Mouse (Mus musculus): ENCODE results near the gene Mier1. TPM values are rescaled to one million over a fixed set of nuclear protein-coding genes. Genes with fewer than 3 reads are reported as not detected.
"Not testable (repeated sequence)": the region's sequence is repeated elsewhere in the genome, so short reads cannot be mapped to it uniquely, and the experiment has no call there.

The Mier1 gene
- polyA plus RNA-seq, 1 experiment: 14.3 TPM

DNA sequence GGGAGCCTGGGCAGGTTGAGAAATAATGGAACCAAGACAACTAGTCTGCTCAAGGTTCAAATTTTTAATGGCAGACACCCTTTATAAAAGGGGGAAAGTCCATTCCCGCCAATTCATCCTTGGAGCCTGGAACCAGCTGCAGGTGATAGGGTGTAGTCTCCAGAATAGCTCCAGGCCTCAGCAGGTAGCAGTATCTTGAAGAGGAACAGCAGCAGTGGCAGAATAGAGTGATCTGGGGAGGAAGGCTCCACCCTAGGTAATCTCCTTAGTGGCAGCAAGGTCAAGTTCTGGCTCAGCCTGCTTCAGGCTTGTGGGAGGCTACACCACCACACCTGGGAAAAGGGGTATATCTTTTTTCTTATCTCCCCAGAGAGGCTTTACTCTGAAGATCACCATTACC lies 52.0 kb downstream of the Mier1 start:
- not testable (repeated sequence) for DNase-seq (ENCODE audit: low read depth)

DNA sequence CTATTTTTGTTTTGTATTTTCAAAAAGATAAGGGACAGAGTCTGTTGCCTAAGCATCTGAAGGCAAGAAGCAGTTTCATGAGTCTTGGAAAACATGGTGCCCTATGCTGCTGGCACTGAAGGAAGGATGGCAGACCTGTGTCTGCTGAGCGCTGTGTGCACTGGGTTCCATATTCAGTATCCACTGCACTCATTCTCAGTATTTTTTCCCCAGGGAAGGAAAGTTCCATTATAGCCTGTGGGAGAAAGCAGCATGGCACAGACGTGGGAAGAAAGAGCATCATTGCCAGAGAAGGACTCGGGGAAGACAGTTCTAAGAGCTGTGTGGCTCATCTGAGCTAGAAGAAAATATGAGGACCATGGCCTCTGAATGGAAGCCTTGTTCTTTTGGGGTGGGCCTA lies 57.1 kb downstream of the Mier1 start:
- no peak for DNase-seq (ENCODE audit: low read depth)

DNA sequence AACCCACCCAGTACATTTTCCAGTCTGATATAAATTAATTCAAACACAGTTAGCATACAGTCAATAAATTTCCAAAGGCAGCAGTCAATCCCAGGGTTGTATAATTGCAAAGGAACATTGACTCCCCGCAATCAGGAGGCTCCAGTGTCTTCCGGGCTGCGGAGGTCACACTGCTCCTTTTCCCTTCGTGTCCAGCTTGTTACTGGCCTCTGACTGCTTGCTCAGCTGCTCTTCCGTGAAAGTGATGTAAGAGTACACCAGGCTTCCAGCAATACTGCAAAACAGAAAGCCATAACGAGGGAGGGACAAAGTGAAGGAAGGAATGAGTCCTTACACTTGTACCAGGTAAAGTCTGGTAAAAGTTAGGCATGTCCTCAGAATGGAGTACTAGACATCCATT lies 59.3 kb downstream of the Mier1 start:
- DNase-seq (ENCODE audit: low read depth): no peak

DNA sequence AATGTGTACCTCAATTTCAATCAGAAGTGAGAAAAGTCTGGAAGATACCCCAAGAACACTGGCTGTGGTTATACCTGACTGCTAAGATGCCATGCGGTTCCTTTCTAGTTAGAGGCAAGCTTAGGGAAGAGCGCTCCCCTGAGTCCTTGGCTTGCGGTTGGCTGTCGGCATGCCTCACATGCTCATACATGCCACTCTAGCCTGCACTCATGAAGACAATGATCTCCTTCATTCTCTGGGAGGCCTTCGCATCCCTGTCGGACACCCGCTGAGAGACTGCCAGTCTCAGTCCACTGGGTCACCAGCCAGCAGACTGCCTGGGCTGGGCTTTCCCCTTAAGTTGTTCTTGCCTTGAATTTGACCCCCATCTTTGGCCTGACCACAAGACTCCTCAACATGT lies 59.8 kb downstream of the Mier1 start:
- peak; percentile 13 for DNase-seq (ENCODE audit: low read depth)

DNA sequence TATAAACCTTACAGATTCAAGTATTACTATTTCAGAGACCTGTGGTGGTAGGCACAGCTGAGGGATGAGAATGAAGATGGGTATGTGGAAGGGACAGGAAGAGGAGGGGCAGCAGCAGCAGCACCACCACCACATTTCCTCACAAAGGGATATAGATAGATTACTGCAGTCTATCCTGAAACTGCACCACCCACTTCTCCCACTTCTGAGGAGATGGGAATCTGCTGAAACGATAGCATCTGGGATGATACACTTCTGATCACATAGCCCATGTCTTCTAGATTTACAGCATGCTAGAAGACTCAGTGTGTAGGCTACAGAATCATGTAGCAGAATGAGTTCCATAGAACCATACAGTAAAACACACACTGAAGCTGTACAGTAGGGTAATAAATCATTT lies 63.5 kb downstream of the Mier1 start:
- DNase-seq (ENCODE audit: low read depth): no peak

DNA sequence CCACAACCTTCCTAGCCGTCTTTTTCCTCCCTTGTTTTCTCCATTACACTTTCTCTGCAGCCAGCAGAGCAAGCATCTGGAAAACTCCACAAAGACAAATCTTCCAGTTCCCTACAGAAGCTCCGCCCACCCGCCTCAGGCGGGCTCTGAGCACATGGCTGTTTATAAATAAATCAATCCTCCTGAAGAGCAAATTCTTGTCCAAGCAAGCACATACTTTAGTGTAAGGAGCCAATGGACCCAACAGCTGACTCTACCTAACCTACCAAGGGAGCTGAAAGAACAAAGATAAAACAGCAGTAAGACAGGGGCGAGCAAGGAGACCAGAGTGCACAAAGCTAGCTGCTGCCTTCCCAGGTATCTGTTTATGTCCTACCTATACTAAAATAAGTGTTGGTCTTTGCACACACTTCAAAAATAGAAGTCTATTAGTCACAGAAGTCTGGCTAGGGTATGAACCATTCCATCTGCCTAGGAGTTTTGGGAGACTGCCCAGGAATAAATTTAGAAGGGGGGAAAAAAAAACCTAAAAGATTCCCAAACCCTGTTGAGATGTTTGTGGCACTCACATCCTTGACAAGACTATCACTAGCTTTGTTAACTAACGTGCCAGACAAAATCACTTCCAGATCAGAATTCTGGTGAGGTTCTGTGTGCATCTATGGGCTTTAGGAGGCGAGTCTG lies 64.6 kb downstream of the Mier1 start:
- DNase-seq (ENCODE audit: low read depth): no peak

DNA sequence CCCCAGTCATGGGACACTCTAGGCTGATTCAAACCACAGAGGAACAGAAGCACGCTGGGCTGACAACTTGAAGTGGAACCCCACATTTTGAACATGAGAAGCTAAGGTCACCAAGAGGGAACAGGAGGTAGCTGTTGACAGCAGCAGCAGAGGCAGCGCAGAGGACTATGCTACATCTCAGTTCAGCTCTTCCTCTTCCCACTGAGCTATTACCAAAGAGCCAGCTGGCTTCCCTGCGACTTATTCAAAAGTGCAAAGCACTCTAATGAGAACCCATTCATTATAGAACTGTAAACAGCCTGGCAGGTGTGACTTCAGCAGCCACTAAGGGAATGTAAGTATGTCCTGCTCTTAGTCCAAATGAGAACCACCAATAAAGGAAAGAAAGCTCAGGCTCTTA lies 65.4 kb downstream of the Mier1 start:
- DNase-seq (ENCODE audit: low read depth): no peak

DNA sequence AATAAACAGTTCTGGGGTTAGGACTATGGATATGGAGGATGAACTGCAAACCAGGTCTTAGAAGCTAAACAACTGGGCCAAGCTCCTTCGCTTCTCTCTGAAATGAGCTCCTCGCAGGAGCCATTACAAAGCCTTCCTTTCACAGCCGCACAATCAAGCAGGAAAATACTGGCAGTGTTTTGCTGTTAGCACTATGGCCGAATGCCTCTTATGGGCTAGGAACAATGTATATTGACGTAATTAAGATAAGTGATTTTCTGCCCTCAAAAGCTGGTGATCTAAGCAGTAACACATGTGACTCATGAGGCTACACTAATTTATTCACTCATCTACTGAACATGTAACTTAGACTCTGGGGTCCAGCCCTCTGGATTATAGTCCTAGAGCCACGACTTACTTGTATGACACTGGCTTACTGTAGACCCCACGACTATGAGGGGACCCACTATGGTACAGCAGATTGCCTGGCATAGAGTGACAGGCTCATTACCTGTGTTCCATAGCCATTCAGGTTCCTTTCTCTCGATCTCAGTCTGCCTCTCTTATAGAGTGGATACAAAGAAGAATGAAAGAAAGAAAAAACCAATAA lies 66.2 kb downstream of the Mier1 start:
- no peak for DNase-seq (ENCODE audit: low read depth)

DNA sequence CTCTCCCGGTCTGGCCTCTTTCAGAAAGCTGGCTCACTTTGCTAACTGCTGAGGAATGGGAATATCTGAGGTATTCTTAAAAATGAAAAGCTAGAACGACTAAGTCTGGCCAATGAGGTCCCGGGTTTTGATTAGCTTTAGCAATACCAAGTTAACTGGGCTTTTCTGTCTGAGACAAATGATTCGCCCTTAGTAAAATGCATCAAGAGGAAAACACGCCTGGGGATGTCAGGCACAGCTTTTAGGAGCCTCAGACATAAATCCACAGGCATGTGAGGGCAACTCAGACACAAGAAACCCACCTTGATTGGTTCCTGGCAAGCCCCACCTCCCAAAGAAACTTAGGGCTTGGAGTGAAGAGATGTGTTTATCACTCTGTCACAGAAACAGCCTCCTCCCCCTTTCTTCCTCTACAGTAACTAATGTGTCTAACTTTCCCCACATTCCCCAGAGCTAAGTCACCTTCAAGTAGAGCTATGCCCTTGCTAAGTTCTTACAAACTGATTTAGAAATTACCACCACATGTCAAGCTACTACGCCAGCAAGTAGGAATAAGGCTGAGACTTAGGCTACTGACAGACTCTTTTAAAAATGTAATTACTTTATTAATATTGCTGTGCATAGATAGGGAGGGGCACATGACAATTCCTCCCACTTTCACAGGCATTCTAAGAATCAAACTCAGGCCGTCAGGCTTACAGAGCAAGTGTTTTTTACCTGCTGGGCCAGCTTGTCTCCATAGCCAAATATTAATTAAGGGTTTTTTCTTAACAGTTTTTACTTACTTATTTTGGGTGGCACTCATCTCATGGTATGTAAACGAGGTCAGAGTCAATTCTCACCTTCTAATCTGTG lies 74.8 kb downstream of the Mier1 start:
- DNase-seq (ENCODE audit: low read depth): no peak

DNA sequence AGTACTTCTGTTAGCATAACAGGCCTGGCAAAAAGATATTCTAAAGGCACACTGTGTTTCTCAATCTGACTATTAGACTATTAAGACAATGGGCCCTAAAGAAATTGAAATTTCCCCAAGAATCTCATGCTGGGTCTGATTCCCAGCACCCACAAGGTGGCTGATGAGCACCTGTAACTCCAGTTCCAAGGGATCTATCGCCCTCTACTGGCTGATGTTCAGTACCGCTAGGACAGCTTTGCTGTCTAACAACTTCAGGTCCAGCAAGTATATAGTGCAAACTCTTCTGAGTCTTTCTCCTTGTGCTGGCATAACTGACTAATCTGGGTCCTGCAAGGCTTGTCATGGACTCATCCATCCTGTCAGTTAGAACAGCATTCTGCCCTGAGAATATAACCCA lies 78.2 kb downstream of the Mier1 start:
- no peak for DNase-seq (ENCODE audit: low read depth)

DNA sequence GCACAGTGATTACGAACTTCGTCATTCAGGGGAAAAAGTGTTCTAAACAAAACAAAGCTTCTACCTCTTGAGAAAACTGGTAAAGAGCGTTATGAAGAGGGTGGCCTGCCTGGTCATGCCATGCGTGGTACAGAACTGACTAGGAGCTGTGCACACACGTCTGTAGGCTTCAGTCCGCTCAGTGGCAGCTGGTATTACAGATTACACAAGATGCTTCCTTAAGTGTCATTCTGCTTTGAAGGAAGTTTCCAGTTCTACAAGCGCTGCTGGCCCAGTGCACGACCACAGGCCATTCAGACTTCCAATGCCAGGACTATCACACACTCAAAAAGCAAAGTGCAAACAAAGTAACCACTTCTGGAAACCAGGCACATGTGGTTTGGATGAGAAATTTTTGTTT lies 83.2 kb downstream of the Mier1 start:
- DNase-seq (ENCODE audit: low read depth): no peak

DNA sequence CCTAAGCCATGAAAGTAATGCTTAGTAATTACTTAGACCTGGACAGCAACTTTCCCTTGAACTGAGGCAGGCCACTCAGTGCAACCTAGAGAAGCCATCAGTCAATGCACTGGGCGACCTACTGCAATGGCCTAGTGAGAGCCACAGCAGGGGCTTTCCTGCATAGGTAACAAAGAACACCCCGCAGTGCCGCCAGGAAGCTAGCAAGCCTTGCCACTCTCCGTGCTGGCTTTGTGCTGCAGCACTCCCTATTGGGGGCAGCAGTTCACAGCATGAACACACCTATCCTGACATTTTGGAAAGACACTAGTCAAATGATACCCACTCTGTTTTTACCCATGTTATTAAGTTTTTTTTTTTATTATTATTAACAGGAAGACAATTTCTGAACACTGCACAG lies 84.9 kb downstream of the Mier1 start:
- DNase-seq (ENCODE audit: low read depth): no peak

DNA sequence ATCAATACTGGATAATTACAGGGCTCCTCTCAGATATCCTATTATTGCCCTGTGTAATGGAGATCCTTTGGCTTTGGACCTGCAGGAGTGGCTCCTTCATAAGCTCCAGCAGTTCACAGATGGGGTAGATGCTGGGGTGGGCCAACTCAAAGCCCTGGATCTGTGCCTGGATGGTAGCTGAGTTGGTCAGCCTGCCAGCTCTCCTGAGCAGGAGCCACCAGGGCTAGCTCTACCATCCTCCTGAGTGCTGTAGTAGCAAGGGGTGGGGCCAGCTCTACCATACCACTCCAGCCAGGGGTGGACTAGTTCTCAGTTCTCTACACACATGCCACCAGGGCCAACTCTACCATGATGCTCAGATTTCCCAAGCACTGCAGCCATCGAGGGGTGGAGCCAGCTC lies 85.9 kb downstream of the Mier1 start:
- DNase-seq (ENCODE audit: low read depth): no peak

DNA sequence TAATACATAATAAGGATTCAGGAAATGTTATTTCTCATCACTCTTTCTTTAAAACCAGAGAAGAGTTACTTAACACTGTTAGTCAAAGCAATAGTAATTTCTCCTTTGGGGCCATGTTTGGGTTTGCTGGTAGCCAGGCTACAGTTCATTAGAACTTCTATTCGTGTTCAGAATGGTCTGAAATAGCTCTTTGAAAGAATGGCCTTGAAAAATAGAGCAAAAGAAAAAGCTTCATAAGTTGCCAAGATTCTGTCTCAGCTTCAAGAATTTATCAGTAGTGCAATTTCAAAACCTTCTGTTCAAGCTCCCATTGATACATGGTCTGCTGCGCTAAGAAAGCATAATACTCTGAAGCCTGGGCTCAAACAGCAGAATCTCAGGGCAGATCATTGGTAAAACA lies 89.5 kb downstream of the Mier1 start:
- DNase-seq (ENCODE audit: low read depth): no peak

DNA sequence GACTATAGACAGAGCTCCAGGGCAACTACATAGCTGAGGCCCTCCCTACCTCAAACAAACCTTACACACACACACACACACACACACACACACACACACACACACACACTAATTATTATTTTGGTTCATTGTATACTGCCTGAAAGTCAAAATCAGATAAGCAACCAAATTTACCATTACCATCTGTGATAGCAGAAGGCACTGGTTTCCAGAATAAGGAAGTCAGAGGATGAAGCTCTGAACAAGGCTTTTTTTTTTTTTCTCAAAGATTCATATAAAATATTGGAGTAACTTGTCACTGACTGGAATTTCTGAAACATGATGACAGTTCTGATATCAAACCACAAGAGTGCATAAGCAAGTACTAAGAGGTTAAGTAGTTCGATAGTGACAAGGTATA lies 94.4 kb downstream of the Mier1 start:
- no peak for DNase-seq (ENCODE audit: low read depth)

DNA sequence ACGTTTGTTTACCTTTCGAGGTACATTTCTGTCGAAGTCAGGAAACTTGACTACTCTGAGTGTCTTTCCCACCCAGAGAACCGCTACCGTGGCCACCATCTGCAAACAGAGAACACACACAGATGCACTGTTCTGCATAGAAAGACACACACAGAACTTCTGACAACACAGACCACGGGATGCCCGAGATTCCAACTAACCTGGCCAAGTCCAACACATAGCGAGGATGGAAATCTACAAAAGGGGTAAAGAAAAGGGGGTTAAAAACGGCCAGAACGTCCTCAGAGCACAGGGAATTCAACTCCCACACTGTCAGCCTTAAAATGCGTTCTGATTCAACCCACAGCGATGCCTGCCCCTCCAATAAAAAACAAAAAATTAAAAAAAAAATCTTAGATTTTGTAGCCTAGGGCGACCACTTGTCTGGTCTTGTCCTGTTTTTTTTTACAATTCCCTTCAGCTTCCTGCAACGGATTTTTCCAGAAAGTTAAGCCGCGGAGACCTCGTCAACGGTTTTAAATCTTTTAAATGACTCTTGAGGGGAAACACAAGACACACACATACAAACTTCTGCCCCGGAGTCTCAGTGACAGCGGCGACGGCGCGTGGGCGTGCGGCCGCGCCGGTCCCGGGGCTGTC lies 99.8 kb downstream of the Mier1 start:
- no peak for DNase-seq (ENCODE audit: low read depth)

DNA sequence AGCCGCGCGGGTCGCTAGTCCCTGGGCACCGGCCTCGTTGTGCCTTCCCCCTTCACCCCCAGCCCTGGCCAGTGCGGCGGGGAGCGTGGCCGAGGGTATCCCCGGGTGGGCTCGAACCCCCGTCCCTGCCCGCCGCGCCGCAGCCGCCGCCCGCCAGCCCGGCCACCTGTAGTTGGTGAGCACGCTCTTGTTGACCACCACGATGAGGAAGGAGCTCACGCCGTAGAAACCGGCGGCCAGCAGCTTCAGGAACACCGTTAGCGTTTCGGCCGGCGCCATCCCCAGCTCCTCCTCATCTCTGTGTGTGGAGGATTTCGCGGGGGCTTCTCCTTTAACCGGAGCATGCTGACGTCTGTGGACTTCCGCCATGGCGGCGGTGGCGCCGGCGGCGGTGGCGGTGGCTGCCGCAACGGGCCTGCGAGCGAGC lies 100.3 kb downstream of the Mier1 start:
- DNase-seq (ENCODE audit: low read depth): no peak

Other genes starting within 250 kb of the Mier1 start
- 1.7 and 3.1 TPM in 2 replicates for gene Tctex1d1, start 135.8 kb upstream of the Mier1 start, polyA plus RNA-seq (2012; rRNA removed)
- not detected in 2 replicates for gene Insl5, start 87.5 kb upstream of the Mier1 start, polyA plus RNA-seq (2012; rRNA removed)
- 1.5 and 1.6 TPM in 2 replicates for gene Wdr78, start 165 bp downstream of the Mier1 start, polyA plus RNA-seq (2012; rRNA removed)
- 3.2 and 4.0 TPM in 2 replicates for gene Slc35d1, start 100.8 kb downstream of the Mier1 start, polyA plus RNA-seq (2012; rRNA removed)
- gene 4921539E11Rik, start 176.5 kb downstream of the Mier1 start, polyA plus RNA-seq (2012; rRNA removed): 0.09 TPM in 1 of 2 replicates, not detected in the other
- 9.2 and 12.2 TPM in 2 replicates for gene Oma1, start 199.4 kb downstream of the Mier1 start, polyA plus RNA-seq (2012; rRNA removed)